Mouse (Mus musculus) CH12.LX (cell line): ENCODE results near the gene Sept3. TPM values are rescaled to one million over a fixed set of nuclear protein-coding genes. Genes with fewer than 3 reads are reported as not detected.

Source experiments
- DNase-seq: peaks from one replicate; pipeline ENCODE4 v3.0.0-alpha.2; 2013; ENCODE audit errors: extremely low read depth
- H3K27ac ChIP-seq: 2 replicates; pipeline ENCODE4 v1.5.1; 2012; ENCODE audit warnings: low read depth, mild to moderate bottlenecking, control low read depth, moderate library complexity; ENCODE audit not compliant: insufficient read depth
- H3K27me3 ChIP-seq: replicated peaks from 2 replicates; pipeline ENCODE3; 2012; ENCODE audit warnings: inconsistent platforms
- H3K36me3 ChIP-seq, 2 experiments: replicated peaks in 1 of 2; 2 replicates each; pipeline versions ENCODE3 to v1.6.1; 2012; ENCODE audit warnings: inconsistent platforms in 1 of 2, low read length in 1 of 2, mild to moderate bottlenecking in 1 of 2, mixed read lengths in 1 of 2, moderate library complexity in 1 of 2; ENCODE audit not compliant: control insufficient read depth in 1 of 2, insufficient read depth in 1 of 2
- H3K4me1 ChIP-seq, 2 experiments: 2 replicates each; pipeline ENCODE4 v1.6.1; 2012; ENCODE audit warnings: inconsistent platforms in 1 of 2, moderate library complexity in 1 of 2; ENCODE audit not compliant: insufficient read depth in 2 of 2, control insufficient read depth in 1 of 2
- H3K4me2 ChIP-seq: 2 replicates; pipeline ENCODE4 v1.6.1; 2012; ENCODE audit warnings: low read depth, mild to moderate bottlenecking, control low read depth; ENCODE audit not compliant: poor library complexity, insufficient read depth, severe bottlenecking
- H3K4me3 ChIP-seq, 3 experiments: fragments of 150-350 bp in 1 of 3; sonication (generic) in 1 of 3; replicated peaks in 1 of 3; 2 replicates each; pipeline versions ENCODE3 to v1.5.1; 2011 to 2012; ENCODE audit warnings: low read depth in 2 of 3, low read length in 2 of 3, mild to moderate bottlenecking in 2 of 3, moderate library complexity in 2 of 3, control low read depth in 1 of 3, improper control_type of control experiment in 1 of 3, inconsistent platforms in 1 of 3, mixed read lengths in 1 of 3; ENCODE audit not compliant: poor library complexity in 1 of 3
- H3K79me2 ChIP-seq: replicated peaks from 2 replicates; pipeline ENCODE4 v1.6.1; 2012; ENCODE audit warnings: mild to moderate bottlenecking, moderate library complexity; ENCODE audit not compliant: control insufficient read depth, poor library complexity, insufficient read depth, severe bottlenecking; ENCODE audit errors: extremely low read depth
- H3K9ac ChIP-seq: 2 replicates; pipeline ENCODE4 v1.6.1; 2012; ENCODE audit warnings: low read depth, mild to moderate bottlenecking, control low read depth, moderate library complexity; ENCODE audit not compliant: insufficient read depth
- H3K9me3 ChIP-seq: replicated peaks from 2 replicates; pipeline ENCODE3; 2012; ENCODE audit warnings: low read length, inconsistent platforms, mixed read lengths
- BHLHE40 ChIP-seq: IDR thresholded peaks from 2 replicates; pipeline ENCODE4 v1.6.1; 2011; ENCODE audit warnings: mild to moderate bottlenecking, low read depth, low read length, improper control_type of control experiment
- CHD1 ChIP-seq: IDR thresholded peaks from 2 replicates; pipeline ENCODE4 v1.6.1; 2012; ENCODE audit warnings: low read depth, low read length, improper control_type of control experiment, inconsistent platforms
- E2F4 ChIP-seq: IDR thresholded peaks from 2 replicates; pipeline ENCODE4 v1.6.1; 2011; ENCODE audit warnings: low read depth, low read length, improper control_type of control experiment; ENCODE audit not compliant: insufficient replicate concordance
- EP300 ChIP-seq: IDR thresholded peaks from 2 replicates; pipeline ENCODE4 v1.6.1; 2011; ENCODE audit warnings: low read length, improper control_type of control experiment
- GABPA ChIP-seq: IDR thresholded peaks from 2 replicates; pipeline ENCODE4 v1.6.1; 2012; ENCODE audit warnings: low read depth, low read length, improper control_type of control experiment, inconsistent platforms; ENCODE audit not compliant: insufficient replicate concordance
- HCFC1 ChIP-seq: IDR thresholded peaks from 2 replicates; pipeline ENCODE4 v1.6.1; 2012; ENCODE audit warnings: low read depth, mild to moderate bottlenecking, inconsistent platforms, low read length, improper control_type of control experiment
- IRF4 ChIP-seq: IDR thresholded peaks from 2 replicates; pipeline ENCODE4 v1.6.1; 2014; ENCODE audit warnings: low read depth, mild to moderate bottlenecking, inconsistent platforms, low read length, improper control_type of control experiment
- JUND ChIP-seq: conservative IDR thresholded peaks from 2 replicates; pipeline ENCODE4 v1.6.1; 2011; ENCODE audit warnings: low read depth, low read length, improper control_type of control experiment
- KAT2A ChIP-seq: IDR thresholded peaks from 2 replicates; pipeline ENCODE4 v1.6.1; 2012; ENCODE audit warnings: low read length, improper control_type of control experiment, inconsistent platforms; ENCODE audit not compliant: insufficient replicate concordance
- MAZ ChIP-seq: IDR thresholded peaks from 2 replicates; pipeline ENCODE4 v1.6.1; 2012; ENCODE audit warnings: low read depth, mild to moderate bottlenecking, inconsistent platforms, low read length, improper control_type of control experiment, moderate library complexity
- MEF2A ChIP-seq: IDR thresholded peaks from 2 replicates; pipeline ENCODE4 v1.6.1; 2014; ENCODE audit warnings: low read depth, mild to moderate bottlenecking, inconsistent platforms, low read length, improper control_type of control experiment, borderline replicate concordance
- NELFE ChIP-seq: IDR thresholded peaks from 2 replicates; pipeline ENCODE4 v1.6.1; 2011; ENCODE audit warnings: low read depth, low read length, improper control_type of control experiment
- NRF1 ChIP-seq: IDR thresholded peaks from 2 replicates; pipeline ENCODE4 v1.6.1; 2014; ENCODE audit warnings: low read depth, mild to moderate bottlenecking, inconsistent platforms, low read length, improper control_type of control experiment, moderate library complexity
- POLR2A ChIP-seq: IDR thresholded peaks from 2 replicates; pipeline ENCODE4 v1.6.1; 2011; ENCODE audit warnings: low read depth, mild to moderate bottlenecking, improper control_type of control experiment, low read length
- POLR2AphosphoS2 ChIP-seq: IDR thresholded peaks from 2 replicates; pipeline ENCODE4 v1.6.1; 2011; ENCODE audit warnings: low read depth, low read length, improper control_type of control experiment
- RAD21 ChIP-seq: IDR thresholded peaks from 2 replicates; pipeline ENCODE4 v1.6.1; 2011; ENCODE audit warnings: low read depth, mild to moderate bottlenecking, low read length, improper control_type of control experiment, moderate library complexity
- RCOR1 ChIP-seq: conservative IDR thresholded peaks from 2 replicates; pipeline ENCODE4 v1.6.1; 2012; ENCODE audit warnings: low read depth, mild to moderate bottlenecking, inconsistent platforms, low read length, improper control_type of control experiment
- SIN3A ChIP-seq: IDR thresholded peaks from 2 replicates; pipeline ENCODE4 v1.6.1; 2012; ENCODE audit warnings: low read length, improper control_type of control experiment, inconsistent platforms
- SMC3 ChIP-seq: IDR thresholded peaks from 2 replicates; pipeline ENCODE4 v1.6.1; 2011; ENCODE audit warnings: low read depth, low read length, improper control_type of control experiment
- TCF12 ChIP-seq: IDR thresholded peaks from 2 replicates; pipeline ENCODE4 v1.6.1; 2014; ENCODE audit warnings: low read depth, mild to moderate bottlenecking, inconsistent platforms, low read length, improper control_type of control experiment
- UBTF ChIP-seq: IDR thresholded peaks from 2 replicates; pipeline ENCODE4 v1.6.1; 2012; ENCODE audit warnings: low read depth, mild to moderate bottlenecking, inconsistent platforms, low read length, improper control_type of control experiment, moderate library complexity
- USF1 ChIP-seq: IDR thresholded peaks from 2 replicates; pipeline ENCODE4 v1.6.1; 2014; ENCODE audit warnings: low read depth, mild to moderate bottlenecking, inconsistent platforms, low read length, improper control_type of control experiment
- ZC3H11A ChIP-seq: IDR thresholded peaks from 2 replicates; pipeline ENCODE4 v1.6.1; 2012; ENCODE audit warnings: low read depth, mild to moderate bottlenecking, inconsistent platforms, low read length, improper control_type of control experiment
- ZMIZ1 ChIP-seq: IDR thresholded peaks from 2 replicates; pipeline ENCODE4 v1.6.1; 2012; ENCODE audit warnings: low read depth, mild to moderate bottlenecking, inconsistent platforms, low read length, improper control_type of control experiment
- ZNF384 ChIP-seq: IDR thresholded peaks from 2 replicates; pipeline ENCODE4 v1.6.1; 2012; ENCODE audit warnings: low read depth, low read length, improper control_type of control experiment, inconsistent platforms
- dilution Hi-C: fragments of 300-500 bp; cut with MboI; formaldehyde crosslinking; loops from 2 replicates; pipeline ENCODE4 v1.14.3; 2020; ENCODE audit warnings: low sequenced_read_pairs; ENCODE audit not compliant: extremely low pct_unique_long_range_greater_than_20kb, extremely low pct_ligation_motif_present
- in situ Hi-C: fragments of 300-500 bp; cut with MboI; formaldehyde crosslinking; loops from 3 replicates; pipeline ENCODE4 v1.14.3; 2019; ENCODE audit warnings: low sequenced_read_pairs, low pct_ligation_motif_present, low pct_unique_long_range_greater_than_20kb, mixed read lengths
- polyA plus RNA-seq: library from polyadenylated mRNA; unstranded; fragments of >175 nt; gene quantifications from 2 replicates; pipeline ENCODE4 v1.2.1, GENCODE M21; 2012; ENCODE audit warnings: low read depth; ENCODE audit not compliant: insufficient read length
- total RNA-seq, 2 experiments: library from RNA; depleted of rRNA; stranded (reverse); fragments of 300-350 nt in 1 of 2; fragments of >200 nt in 1 of 2; gene quantifications; 2 replicates each; pipeline ENCODE4 v1.2.3; 2012 to 2014

Gene Sept3
- total and polyA plus RNA-seq, 3 experiments, result 0.04 to 0.07 TPM; not detected in 1

GRCm38 (mm10) chr15:82339634-82340254, 65.1 kb downstream of the Sept3 start:
- Histone ChIP-seq H3K79me2 (no peaks in the 10 kb centered on the region), H3K9ac (no peak overlapping the region), H3K9me3 (no peaks in the 10 kb centered on the region), H3K27me3 (peaks cover 27% of the 10 kb centered on the region), H3K4me2 (no peak overlapping the region), H3K36me3 (peaks cover 16 to 24% of the 10 kb centered on the region in 2 experiments), H3K4me1 (peaks cover 4 to 9% of the 10 kb centered on the region in 2 experiments; a peak in 3 of 4 replicates), H3K4me3 (no peak overlapping the region), H3K27ac (no peak overlapping the region)
- TF ChIP-seq JUND (no peak), USF1 (no peak), E2F4 (no peak), UBTF (no peak), MAZ (no peak), KAT2A (no peak), MEF2A (no peak), NELFE (no peak), IRF4 (no peak), SIN3A (no peak), CHD1 (no peak), POLR2A (no peak), NRF1 (no peak), BHLHE40 (no peak), RCOR1 (no peak), TCF12 (no peak)
- dilution Hi-C loops, result no loop called here
- DNase-seq, result no peak
- in situ Hi-C loops, result no loop called here

- H3K36me3 ChIP-seq, result peaks cover 9 to 16% of the 10 kb centered on the region in 2 experiments
- no peak overlapping the region for H3K9ac ChIP-seq
- H3K4me1 ChIP-seq, result peaks cover 4 to 14% of the 10 kb centered on the region in 2 experiments; a peak in 3 of 4 replicates
- no peak for DNase-seq
- TF ChIP-seq HCFC1 (no peak), ZC3H11A (no peak), GABPA (no peak), IRF4 (no peak), TCF12 (no peak), ZMIZ1 (no peak), RAD21 (no peak), MEF2A (no peak), JUND (no peak), SMC3 (no peak), EP300 (no peak), POLR2AphosphoS2 (no peak), NRF1 (no peak), E2F4 (no peak), ZNF384 (no peak)
- no peak overlapping the region for H3K4me2 ChIP-seq
- H3K27me3 ChIP-seq, result peaks cover 27% of the 10 kb centered on the region
- no peak overlapping the region for H3K27ac ChIP-seq
- in situ Hi-C loops, result no loop called here
- dilution Hi-C loops, result no loop called here
- H3K9me3 ChIP-seq, result no peaks in the 10 kb centered on the region
- H3K4me3 ChIP-seq, result no peak overlapping the region
- H3K79me2 ChIP-seq, result no peaks in the 10 kb centered on the region
Measured at GRCm38 (mm10) chr15:82340414-82341035, 65.8 kb downstream of the Sept3 start.
